Mouse (Mus musculus): Measurements from ENCODE around the gene Dusp10. TPM values are rescaled to one million over a fixed set of nuclear protein-coding genes. Genes with fewer than 3 reads are reported as not detected.

The Dusp10 gene
- total and polyA plus RNA-seq, 2 experiments from 2014 or later, result 6.3 to 11.7 TPM

DNA sequence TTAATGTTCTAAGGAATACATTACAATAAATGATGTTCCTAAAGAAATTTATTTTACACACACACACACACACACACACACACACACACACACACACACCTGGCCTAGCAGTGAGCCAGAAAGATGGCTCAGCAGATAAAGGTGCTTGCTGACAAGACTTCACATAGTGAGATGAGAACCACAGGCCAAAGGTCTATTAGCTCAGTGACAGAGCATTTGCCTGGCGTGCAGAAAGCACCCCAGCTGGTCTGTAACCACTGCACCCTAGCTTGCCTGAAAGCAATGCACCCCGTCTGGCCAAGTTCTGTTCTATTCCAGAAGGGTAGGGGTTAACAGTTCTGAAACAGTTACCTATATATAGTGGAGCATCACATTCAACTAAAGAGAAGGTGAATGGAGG lies 15.9 kb upstream of the Dusp10 start:
- H3K27me3 ChIP-seq (ENCODE audit: insufficient read depth, low read length), result no peaks in the 10 kb centered on the region
- no peaks in the 10 kb centered on the region for H3K36me3 ChIP-seq (ENCODE audit: insufficient read depth, low read length)
- no peak overlapping the region for H3K27ac ChIP-seq
- H3K9me3 ChIP-seq (ENCODE audit: low read length), result no peaks in the 10 kb centered on the region
- ATAC-seq (no peak), DNase-seq (ENCODE audit: low spot score) (no peak)
- no peak overlapping the region for H3K4me2 ChIP-seq (ENCODE audit: low read depth, low read length)
- no peak overlapping the region for H3K4me3 ChIP-seq (ENCODE audit: low read length)
- H3K9ac ChIP-seq (replicated peaks; ENCODE audit: low read length), result no peak overlapping the region
- 70% methylated on average over 2 of the region's 2 CpGs for WGBS
- no peak for TF ChIP-seq CTCF (IDR thresholded peaks at IDR 0.05; ENCODE audit: low read depth)
- H3K4me1 ChIP-seq (ENCODE audit: insufficient read depth, low read length), result no peaks in the 10 kb centered on the region

DNA sequence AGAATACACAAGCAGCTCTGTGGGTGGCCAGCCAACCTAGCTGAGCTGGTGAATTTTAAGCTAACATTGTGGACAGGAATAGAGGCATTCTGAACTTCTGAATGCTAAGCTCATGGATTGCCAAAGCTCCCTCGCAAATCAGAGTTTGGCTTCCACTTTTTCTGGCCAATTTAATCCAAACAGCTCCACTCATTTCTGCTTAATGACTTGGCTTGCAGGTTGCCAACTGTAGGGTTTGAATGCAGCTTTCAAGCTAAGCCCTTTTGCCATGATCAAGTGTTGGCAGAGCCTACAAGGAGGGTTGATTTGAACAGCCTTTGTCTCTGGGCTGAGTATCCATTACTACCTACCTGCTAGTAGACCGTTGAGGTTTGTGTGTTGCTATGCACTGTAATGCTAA lies 10.6 kb upstream of the Dusp10 start:
- WGBS, result 56% methylated on average over 2 of the region's 2 CpGs
- DNase-seq (ENCODE audit: low spot score) (peak; percentile 47), ATAC-seq (no peak)

DNA sequence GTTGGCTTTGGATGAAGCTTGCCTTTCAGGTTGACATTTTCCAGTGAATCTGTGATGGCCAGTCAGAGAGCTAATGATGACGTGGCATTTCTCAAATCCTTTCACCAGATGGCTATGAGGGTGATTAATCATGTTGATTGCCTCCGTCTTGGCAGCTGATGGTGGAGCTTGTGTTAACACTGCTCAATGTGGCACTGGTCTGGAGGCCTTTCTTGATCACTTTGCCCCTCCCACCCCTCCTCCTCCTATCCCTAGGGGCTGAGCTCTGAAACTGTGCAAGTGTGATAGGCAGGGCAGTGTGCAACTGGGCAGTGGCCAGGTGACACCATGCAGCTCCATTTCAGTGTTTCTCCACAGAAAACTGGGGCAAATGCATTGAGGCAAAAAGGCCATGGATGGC lies 8.8 kb upstream of the Dusp10 start:
- ATAC-seq, result no peak

More for the DNA sequence above, 10.6 kb upstream of the Dusp10 start:
- no peak overlapping the region for H3K9ac ChIP-seq (replicated peaks; ENCODE audit: low read length)
- H3K9me3 ChIP-seq (ENCODE audit: low read length), result no peaks in the 10 kb centered on the region
- no peak overlapping the region for H3K27ac ChIP-seq
- H3K27me3 ChIP-seq (ENCODE audit: insufficient read depth, low read length), result no peaks in the 10 kb centered on the region
- no peak overlapping the region for H3K4me3 ChIP-seq (ENCODE audit: low read length)
- H3K4me2 ChIP-seq (ENCODE audit: low read depth, low read length), result no peak overlapping the region
- no peaks in the 10 kb centered on the region for H3K36me3 ChIP-seq (ENCODE audit: insufficient read depth, low read length)
- TF ChIP-seq CTCF (IDR thresholded peaks at IDR 0.05; ENCODE audit: low read depth), result no peak
- no peaks in the 10 kb centered on the region for H3K4me1 ChIP-seq (ENCODE audit: insufficient read depth, low read length)

DNA sequence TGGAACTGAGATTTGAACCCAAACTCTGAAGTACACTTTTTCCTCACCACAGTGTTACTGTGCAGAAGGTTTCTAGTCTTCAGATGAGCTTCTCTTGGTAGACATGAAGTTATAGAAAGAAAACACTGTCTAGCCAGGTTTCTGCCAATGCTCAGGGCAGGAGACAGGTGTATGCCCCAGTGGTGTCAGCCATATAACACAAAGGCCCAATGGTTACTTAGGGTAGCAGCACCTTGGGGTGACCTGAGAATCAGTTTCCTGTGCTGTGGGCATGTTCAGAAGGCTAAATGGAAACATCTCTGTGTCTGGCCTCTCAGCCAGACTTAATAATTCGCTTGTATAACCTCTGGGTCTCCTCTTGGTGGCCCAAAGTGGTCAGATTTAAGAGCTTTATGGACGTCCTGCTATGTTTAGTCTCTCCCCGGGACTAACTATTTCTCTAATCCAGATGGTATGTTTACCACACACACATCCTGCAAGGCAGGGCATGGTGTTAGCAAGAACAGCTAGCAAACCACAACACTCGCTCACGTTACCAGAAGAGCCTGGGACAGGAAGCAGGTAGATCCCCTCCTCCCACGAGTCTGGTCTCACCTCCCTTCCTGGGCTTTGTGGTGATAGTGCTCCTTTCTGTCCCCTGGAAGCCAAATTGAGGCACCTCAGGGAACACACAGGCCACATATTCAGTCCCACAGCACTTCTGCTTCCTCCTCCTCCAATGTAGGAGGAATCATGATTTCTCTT lies 7.6 kb upstream of the Dusp10 start:
- Histone ChIP-seq H3K4me3 (ENCODE audit: low read length) (no peak overlapping the region), H3K4me2 (ENCODE audit: low read depth, low read length) (no peak overlapping the region), H3K27me3 (ENCODE audit: insufficient read depth, low read length) (no peaks in the 10 kb centered on the region), H3K27ac (no peak overlapping the region), H3K36me3 (ENCODE audit: insufficient read depth, low read length) (no peaks in the 10 kb centered on the region), H3K9me3 (ENCODE audit: low read length) (no peaks in the 10 kb centered on the region), H3K9ac (replicated peaks; ENCODE audit: low read length) (no peak overlapping the region), H3K4me1 (ENCODE audit: insufficient read depth, low read length) (no peaks in the 10 kb centered on the region)
- no peak for TF ChIP-seq CTCF (IDR thresholded peaks at IDR 0.05; ENCODE audit: low read depth)
- ATAC-seq (no peak), DNase-seq (ENCODE audit: low spot score) (no peak)
- 76% methylated on average over 6 of the region's 6 CpGs for WGBS

More for the DNA sequence above, 8.8 kb upstream of the Dusp10 start:
- Histone ChIP-seq H3K36me3 (ENCODE audit: insufficient read depth, low read length) (no peaks in the 10 kb centered on the region), H3K27ac (no peak overlapping the region), H3K9ac (replicated peaks; ENCODE audit: low read length) (no peak overlapping the region), H3K4me2 (ENCODE audit: low read depth, low read length) (no peak overlapping the region), H3K4me1 (ENCODE audit: insufficient read depth, low read length) (no peaks in the 10 kb centered on the region), H3K4me3 (ENCODE audit: low read length) (no peak overlapping the region), H3K9me3 (ENCODE audit: low read length) (no peaks in the 10 kb centered on the region), H3K27me3 (ENCODE audit: insufficient read depth, low read length) (no peaks in the 10 kb centered on the region)
- no peak for DNase-seq (ENCODE audit: low spot score)
- 36% methylated on average over 2 of the region's 2 CpGs for WGBS
- no peak for TF ChIP-seq CTCF (IDR thresholded peaks at IDR 0.05; ENCODE audit: low read depth)

DNA sequence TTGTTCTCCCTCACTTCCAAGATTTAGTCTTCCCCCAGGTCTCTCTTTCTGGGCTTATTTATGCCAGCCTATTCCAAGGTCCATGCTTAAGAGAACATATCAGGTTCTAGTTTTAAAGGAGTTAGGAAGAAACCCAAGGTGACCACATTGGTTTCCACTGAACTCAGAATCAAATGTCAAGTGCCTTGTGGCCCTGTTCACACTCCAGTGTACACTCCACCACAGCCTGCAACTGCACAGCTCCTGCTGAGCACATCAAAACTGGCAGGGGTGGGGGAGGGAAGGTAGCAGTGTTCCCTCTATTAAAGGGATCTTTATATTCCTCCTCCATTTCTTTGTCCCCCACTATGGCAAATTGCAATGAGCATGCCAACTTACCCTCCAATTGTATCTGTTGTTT lies 7.0 kb upstream of the Dusp10 start:
- H3K4me1 ChIP-seq (ENCODE audit: insufficient read depth, low read length), result no peaks in the 10 kb centered on the region
- no peak overlapping the region for H3K4me3 ChIP-seq (ENCODE audit: low read length)
- H3K9me3 ChIP-seq (ENCODE audit: low read length), result no peaks in the 10 kb centered on the region
- H3K27me3 ChIP-seq (ENCODE audit: insufficient read depth, low read length), result no peaks in the 10 kb centered on the region
- H3K9ac ChIP-seq (replicated peaks; ENCODE audit: low read length), result no peak overlapping the region
- H3K27ac ChIP-seq, result no peak overlapping the region
- no peak for TF ChIP-seq CTCF (IDR thresholded peaks at IDR 0.05; ENCODE audit: low read depth)
- no peak for DNase-seq (ENCODE audit: low spot score)
- no peaks in the 10 kb centered on the region for H3K36me3 ChIP-seq (ENCODE audit: insufficient read depth, low read length)
- no peak for ATAC-seq
- no peak overlapping the region for H3K4me2 ChIP-seq (ENCODE audit: low read depth, low read length)

DNA sequence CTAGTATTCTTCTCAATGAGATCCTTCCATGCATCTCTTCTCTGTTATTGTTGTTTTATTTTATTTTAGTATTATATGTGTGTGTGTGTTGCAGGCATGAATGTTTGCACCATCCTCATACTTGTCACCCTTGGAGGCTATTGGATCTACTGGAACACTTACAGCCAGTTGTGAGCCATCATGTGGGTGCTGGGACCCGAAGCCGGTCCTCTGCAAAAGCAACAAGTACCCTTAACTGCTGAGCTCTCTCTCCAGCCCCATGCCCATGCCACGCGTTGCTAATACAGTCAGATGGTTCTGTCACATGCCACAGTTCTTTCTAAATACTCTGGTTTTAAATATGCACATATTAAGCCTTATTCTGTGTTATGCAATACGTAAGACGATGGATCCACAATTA lies 1.8 kb upstream of the Dusp10 start:
- no peak overlapping the region for H3K27ac ChIP-seq
- 94% methylated on average over 6 of the region's 6 CpGs for WGBS
- TF ChIP-seq CTCF (IDR thresholded peaks at IDR 0.05; ENCODE audit: low read depth), result no peak
- no peaks in the 10 kb centered on the region for H3K4me1 ChIP-seq (ENCODE audit: insufficient read depth, low read length)
- no peaks in the 10 kb centered on the region for H3K9me3 ChIP-seq (ENCODE audit: low read length)
- no peak overlapping the region for H3K9ac ChIP-seq (replicated peaks; ENCODE audit: low read length)
- no peak for DNase-seq (ENCODE audit: low spot score)
- ATAC-seq, result no peak
- no peaks in the 10 kb centered on the region for H3K27me3 ChIP-seq (ENCODE audit: insufficient read depth, low read length)
- H3K36me3 ChIP-seq (ENCODE audit: insufficient read depth, low read length), result no peaks in the 10 kb centered on the region
- no peak overlapping the region for H3K4me3 ChIP-seq (ENCODE audit: low read length)
- H3K4me2 ChIP-seq (ENCODE audit: low read depth, low read length), result no peak overlapping the region

DNA sequence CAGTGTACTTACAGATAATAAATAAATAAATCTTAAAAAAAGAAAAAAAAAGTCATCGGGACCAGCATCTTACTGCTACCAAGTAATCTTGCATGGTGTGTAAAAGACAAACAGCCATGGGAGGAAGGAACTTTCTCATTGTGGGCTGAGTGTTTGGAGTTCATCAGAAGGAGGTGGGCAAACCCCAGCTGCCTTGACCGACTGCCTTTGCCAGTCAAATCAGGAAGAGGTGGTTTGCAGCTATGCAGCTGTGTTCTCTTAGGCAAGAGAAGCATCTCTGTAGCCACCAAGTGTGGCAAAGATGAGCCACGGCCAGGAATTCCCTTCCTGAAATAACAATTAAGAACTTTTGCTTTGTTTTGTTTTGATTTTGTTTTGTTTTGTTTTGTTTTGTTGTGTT lies 989 bp downstream of the Dusp10 start:
- DNase-seq (ENCODE audit: low spot score) (no peak), ATAC-seq (no peak)
- Histone ChIP-seq H3K9ac (replicated peaks; ENCODE audit: low read length) (no peak overlapping the region), H3K4me3 (ENCODE audit: low read length) (no peak overlapping the region), H3K4me1 (ENCODE audit: insufficient read depth, low read length) (no peaks in the 10 kb centered on the region), H3K4me2 (ENCODE audit: low read depth, low read length) (no peak overlapping the region), H3K27me3 (ENCODE audit: insufficient read depth, low read length) (no peaks in the 10 kb centered on the region), H3K27ac (no peak overlapping the region), H3K9me3 (ENCODE audit: low read length) (no peaks in the 10 kb centered on the region), H3K36me3 (ENCODE audit: insufficient read depth, low read length) (no peaks in the 10 kb centered on the region)
- WGBS, result 87% methylated on average over 3 of the region's 3 CpGs
- TF ChIP-seq CTCF (IDR thresholded peaks at IDR 0.05; ENCODE audit: low read depth), result no peak
